Mouse (Mus musculus): Measurements from ENCODE around the gene Nt5c2.
"Not testable (repeated sequence)": the region's sequence is repeated elsewhere in the genome, so short reads cannot be mapped to it uniquely, and the experiment has no call there.

Gene Nt5c2

GRCm38 (mm10) chr19:46988231-46989087, 26.5 kb downstream of the Nt5c2 start:
- DNase-seq (ENCODE audit: low read depth, low spot score), result peak; percentile 80

- DNase-seq (ENCODE audit: low read depth, low spot score), result peak; percentile 34
Measured at GRCm38 (mm10) chr19:46987646-46988045, 27.3 kb downstream of the Nt5c2 start.

GRCm38 (mm10) chr19:46984726-46985622, 30.0 kb downstream of the Nt5c2 start:
- DNase-seq (ENCODE audit: low read depth, low spot score), result peak; percentile 30

GRCm38 (mm10) chr19:46983966-46984380, 31.0 kb downstream of the Nt5c2 start:
- peak; percentile 23 for DNase-seq (ENCODE audit: low read depth, low spot score)

DNA sequence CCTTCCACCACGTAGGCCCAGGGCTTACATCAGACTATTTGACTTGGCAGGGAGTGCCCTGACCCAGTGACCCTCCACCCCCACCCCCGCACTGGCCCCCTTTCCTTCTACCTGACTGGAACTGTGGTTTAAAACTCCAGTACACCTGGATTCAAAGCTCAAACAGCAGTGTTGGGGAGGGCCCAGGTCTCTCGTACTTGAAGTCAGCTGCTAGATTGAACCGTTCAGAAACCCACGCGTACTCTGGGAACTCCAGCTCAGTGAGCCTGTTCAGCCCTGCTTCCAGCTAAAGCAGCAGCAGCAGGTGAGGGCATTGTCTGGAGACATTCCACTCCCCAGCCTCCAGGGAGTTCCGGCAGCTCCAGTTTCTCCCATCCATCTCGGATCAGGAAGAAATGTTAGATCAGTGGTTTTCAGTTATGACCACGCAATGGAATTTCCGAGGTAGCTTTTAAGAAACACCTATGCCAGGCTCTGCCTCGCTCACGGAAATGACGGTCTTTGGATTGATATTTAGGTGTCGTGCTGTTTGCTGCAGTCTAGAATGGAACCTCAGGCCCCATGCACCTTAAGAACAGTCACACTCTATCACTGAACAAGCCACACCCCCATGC, 31.5 kb downstream of the Nt5c2 start:
- DNase-seq (ENCODE audit: low read depth, low spot score), result peak; percentile 64

- DNase-seq (ENCODE audit: low read depth, low spot score), result peak; percentile 32
Measured at GRCm38 (mm10) chr19:46981462-46981861, 33.5 kb downstream of the Nt5c2 start.

GRCm38 (mm10) chr19:46979781-46980105, 35.2 kb downstream of the Nt5c2 start:
- DNase-seq (ENCODE audit: low read depth, low spot score), result no peak

- DNase-seq (ENCODE audit: low read depth, low spot score), result no peak
Measured at GRCm38 (mm10) chr19:46978920-46979780, 35.8 kb downstream of the Nt5c2 start.

- not testable (repeated sequence) for DNase-seq (ENCODE audit: low read depth, low spot score)
Measured at GRCm38 (mm10) chr19:46978069-46978468, 36.9 kb downstream of the Nt5c2 start.

GRCm38 (mm10) chr19:46977460-46977859, 37.5 kb downstream of the Nt5c2 start:
- peak; percentile 38 for DNase-seq (ENCODE audit: low read depth, low spot score)

GRCm38 (mm10) chr19:46976743-46977142, 38.2 kb downstream of the Nt5c2 start:
- DNase-seq (ENCODE audit: low read depth, low spot score), result no peak

DNA sequence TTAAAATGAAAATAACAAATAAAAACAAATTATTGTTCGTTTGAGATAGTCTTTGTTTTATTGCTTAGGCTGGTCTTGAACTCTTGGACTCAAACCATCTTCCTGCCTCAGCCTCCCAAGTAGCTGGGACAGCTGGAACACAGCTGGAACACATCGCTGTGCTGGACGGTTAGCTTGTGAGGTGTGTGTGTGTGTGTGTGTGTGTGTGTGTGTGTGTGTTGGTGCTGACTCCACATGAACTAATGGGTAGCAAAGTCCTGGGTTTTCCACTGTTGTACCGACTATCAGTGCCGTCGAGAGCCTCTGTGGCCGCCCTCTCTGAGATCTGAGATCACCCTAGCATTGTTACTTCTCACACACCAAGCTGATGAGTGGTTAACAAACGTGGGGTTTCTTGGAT, 39.0 kb downstream of the Nt5c2 start:
- no peak for DNase-seq (ENCODE audit: low read depth, low spot score)

DNA sequence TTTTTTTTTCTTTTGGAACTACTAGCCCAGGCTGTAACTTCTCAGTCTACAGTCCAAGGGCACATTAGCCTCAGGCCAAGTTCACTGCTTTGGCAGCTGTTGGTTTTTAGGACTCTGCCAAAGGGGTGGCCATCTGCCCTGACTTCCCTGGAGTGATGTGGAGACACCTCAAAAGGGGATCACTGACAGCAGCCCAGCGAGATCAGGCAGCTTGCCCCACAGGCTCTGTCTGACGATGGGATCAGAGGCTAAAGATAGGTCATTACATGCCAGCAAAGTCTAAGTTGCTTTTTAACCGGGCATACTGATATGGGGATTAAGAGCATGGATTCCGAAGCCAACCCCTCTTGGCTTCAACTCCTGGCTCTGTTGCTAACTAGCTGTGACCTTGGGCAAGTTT, 39.4 kb downstream of the Nt5c2 start:
- DNase-seq (ENCODE audit: low read depth, low spot score), result no peak

GRCm38 (mm10) chr19:46972159-46972558, 42.8 kb downstream of the Nt5c2 start:
- no peak for DNase-seq (ENCODE audit: low read depth, low spot score)

DNA sequence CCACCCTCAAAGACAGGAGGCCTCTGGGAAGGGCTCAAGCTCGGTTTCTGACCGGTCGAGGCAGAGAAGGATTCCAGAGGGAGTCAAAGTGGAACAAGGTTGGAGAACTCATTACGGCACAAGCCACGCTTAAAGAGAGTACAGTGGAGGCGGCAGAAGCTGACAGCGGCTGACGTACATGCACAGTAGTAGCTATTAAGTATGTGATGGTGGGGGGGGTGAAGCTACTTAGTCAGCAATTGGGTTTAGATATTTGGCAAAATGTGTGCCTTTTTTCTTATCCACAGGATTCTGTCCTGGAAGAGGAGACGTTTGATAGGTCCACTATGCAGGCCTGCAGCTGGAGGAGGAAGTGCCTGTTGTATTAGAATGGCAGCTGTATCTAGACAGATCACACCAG, 43.2 kb downstream of the Nt5c2 start:
- DNase-seq (ENCODE audit: low read depth, low spot score), result no peak

GRCm38 (mm10) chr19:46971051-46971689, 43.8 kb downstream of the Nt5c2 start:
- no peak for DNase-seq (ENCODE audit: low read depth, low spot score)

DNA sequence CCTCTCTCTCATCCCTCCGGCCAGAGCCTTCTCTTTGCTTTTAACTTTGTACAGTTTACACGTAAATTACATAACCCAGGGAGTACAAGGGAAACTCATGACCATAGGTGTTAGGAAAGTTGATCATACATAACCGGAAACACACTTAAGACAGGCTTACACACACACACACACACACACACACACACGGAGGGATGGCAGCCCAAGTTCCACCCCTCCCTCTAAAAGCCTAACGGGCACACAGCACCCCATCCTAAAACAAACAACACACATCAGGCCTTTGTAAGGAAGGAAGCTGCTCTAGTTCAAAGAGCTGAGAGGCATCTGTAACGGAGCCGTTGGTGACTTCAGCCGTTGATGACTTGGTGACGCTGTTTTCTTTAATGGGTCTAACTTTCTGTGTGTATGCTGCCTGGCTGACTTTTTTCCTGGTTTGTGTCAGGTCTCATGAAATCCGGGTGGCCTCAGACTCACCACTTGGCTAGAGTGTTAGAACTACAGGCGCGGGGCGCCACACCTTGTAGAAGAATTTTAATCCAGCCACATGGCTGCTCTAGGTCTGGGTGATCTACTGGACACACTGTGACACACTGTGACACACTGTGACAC, 44.7 kb downstream of the Nt5c2 start:
- peak; percentile 65 for DNase-seq (ENCODE audit: low read depth, low spot score)

DNA sequence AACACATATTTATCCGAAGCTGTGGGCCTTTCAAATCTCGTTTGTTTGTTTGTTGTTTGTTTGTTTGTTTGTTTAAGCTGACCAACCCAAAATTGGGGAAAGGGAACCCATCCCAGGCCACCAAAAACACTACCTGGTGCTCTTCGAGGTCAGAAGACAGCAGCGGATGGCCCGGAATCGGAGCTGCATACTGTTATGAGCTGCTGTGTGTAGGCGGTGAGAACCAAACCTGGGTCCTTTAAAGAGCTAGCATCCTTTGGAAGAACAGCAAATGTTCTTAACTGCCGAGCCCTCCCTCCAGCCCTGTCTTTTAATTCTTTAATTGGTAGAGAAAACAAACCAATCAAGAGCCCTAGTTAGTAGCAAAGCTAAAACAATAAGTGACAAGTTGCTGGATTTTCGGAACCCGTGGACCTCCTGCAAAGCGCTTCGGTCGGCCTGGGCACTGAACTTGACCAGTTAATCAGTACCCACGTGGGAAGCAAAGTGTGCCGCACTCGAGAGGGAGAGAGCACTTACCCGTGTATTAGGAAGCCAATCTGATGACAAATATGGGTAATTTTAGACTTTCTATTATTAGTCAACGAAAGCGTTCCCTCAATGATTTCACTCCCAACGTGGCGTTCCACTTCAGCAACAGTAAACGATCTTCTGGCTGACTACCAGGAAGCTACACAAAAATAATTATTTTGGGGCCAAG, 45.5 kb downstream of the Nt5c2 start:
- no peak for DNase-seq (ENCODE audit: low read depth, low spot score)

DNA sequence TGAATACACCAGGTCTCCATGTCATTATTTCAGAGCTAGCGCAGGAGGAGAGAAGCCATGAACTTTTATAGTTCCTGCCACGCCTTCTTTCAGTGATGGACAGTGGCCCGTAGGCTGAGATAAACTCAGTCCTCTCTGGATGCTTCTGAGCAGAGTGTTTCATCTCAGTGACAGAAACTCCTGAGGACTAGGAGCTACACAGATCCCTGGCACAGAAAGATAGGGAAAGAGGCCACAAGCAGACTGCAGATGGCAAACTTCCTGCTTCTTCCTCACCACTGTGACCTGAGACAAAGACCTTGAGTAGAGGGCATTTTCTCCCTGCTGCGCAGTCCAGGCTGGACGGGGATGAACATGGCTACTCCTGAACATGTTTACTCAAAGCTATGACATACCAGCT, 46.1 kb downstream of the Nt5c2 start:
- no peak for DNase-seq (ENCODE audit: low read depth, low spot score)

GRCm38 (mm10) chr19:46967861-46968260, 47.1 kb downstream of the Nt5c2 start:
- DNase-seq (ENCODE audit: low read depth, low spot score), result no peak

Data from ZHBTc4 (cell line).